Mouse (Mus musculus) E14TG2a.4 (cell line): ENCODE measurements around the gene Tgm2.

Experiments
- H3K27me3 ChIP-seq: 2 replicates; pipeline ENCODE4 v1.6.1; 2014; ENCODE audit warnings: low read length, control low read depth; ENCODE audit not compliant: insufficient read depth
- H3K36me3 ChIP-seq: 2 replicates; pipeline ENCODE4 v1.6.1; 2014; ENCODE audit warnings: low read length, control low read depth; ENCODE audit not compliant: insufficient read depth
- H3K4me1 ChIP-seq: replicated peaks from 2 replicates; pipeline ENCODE4 v1.6.1; 2014; ENCODE audit warnings: low read depth, low read length, control low read depth
- H3K4me3 ChIP-seq: replicated peaks from 2 replicates; pipeline ENCODE4 v1.5.1; 2014; ENCODE audit warnings: mild to moderate bottlenecking, low read length
- H3K9me3 ChIP-seq: 2 replicates; pipeline ENCODE4 v1.6.1; 2014; ENCODE audit warnings: low read length, control low read depth
- CTCF ChIP-seq: conservative IDR thresholded peaks from 2 replicates; pipeline ENCODE4 v1.5.1; 2014; ENCODE audit warnings: low read length
- NANOG ChIP-seq: IDR thresholded peaks from 2 replicates; pipeline ENCODE4 v1.6.1; 2014; ENCODE audit warnings: borderline replicate concordance, low read length, mixed read lengths
- POU5F1 ChIP-seq: IDR thresholded peaks from 2 replicates; pipeline ENCODE4 v1.6.1; 2014; ENCODE audit warnings: low read length, borderline replicate concordance

Gene Tgm2

DNA sequence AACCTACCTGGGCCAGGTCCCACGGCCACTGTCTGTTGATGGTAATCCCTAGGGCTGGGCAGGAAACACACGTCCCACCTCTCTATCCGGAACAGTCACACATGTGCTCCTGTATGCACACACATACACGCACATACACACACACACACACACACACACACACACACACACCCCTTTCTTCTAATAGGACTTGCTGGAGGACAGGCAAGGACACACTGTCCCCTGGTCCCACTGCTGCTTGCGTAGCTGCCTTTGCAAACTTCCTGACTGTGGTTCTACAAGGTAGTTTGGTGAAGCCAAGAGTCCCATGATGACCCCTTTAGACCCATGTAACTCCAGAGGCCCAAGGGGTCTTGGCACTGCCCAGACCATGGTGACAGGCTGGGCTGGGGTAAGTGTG is 5.6 kb downstream of the Tgm2 start:
- H3K9me3 ChIP-seq, result peaks cover 4% of the 10 kb centered on the region; the same call in 1 of the 2 replicates
- H3K36me3 ChIP-seq, result no peaks in the 10 kb centered on the region
- TF ChIP-seq CTCF, result no peak
- no peak for TF ChIP-seq POU5F1
- no peak for TF ChIP-seq NANOG
- no peak overlapping the region for H3K4me3 ChIP-seq
- H3K27me3 ChIP-seq, result peaks cover 27% of the 10 kb centered on the region
- H3K4me1 ChIP-seq, result peaks cover 15% of the 10 kb centered on the region

DNA sequence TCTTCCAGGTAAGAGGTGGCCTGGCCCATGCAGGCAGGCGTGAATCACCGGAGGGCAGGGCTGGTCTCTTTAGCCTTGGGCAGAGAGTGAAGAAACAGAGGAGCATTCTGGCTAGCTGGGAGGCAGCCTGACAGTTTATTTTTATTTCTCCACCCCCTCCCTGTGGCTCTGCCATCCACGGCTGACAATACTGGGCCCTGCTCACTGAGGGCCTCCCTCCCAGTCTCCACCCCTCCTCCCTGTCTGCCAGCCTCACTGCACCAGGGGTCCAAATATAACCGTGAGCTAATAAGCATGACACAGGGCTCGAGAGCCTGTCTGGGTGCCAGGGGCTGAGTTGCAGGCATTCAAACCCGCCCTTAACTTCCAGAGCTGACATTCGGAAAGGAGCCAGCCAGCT is 6.6 kb downstream of the Tgm2 start:
- H3K9me3 ChIP-seq, result peaks cover 4% of the 10 kb centered on the region; the same call in 1 of the 2 replicates
- H3K4me3 ChIP-seq, result no peak overlapping the region
- peaks cover 6% of the 10 kb centered on the region; the same call in 1 of the 2 replicates for H3K4me1 ChIP-seq
- no peak for TF ChIP-seq POU5F1
- no peak for TF ChIP-seq NANOG
- no peak for TF ChIP-seq CTCF
- H3K27me3 ChIP-seq, result peaks cover 19% of the 10 kb centered on the region
- no peaks in the 10 kb centered on the region for H3K36me3 ChIP-seq

GRCm38 (mm10) chr2:158138778-158139177 is 7.5 kb downstream of the Tgm2 start:
- Histone ChIP-seq H3K27me3 (peaks cover 11% of the 10 kb centered on the region), H3K36me3 (no peaks in the 10 kb centered on the region), H3K4me3 (no peak overlapping the region), H3K4me1 (peaks cover 5% of the 10 kb centered on the region; the same call in 1 of the 2 replicates), H3K9me3 (peaks cover 4% of the 10 kb centered on the region; the same call in 1 of the 2 replicates)
- TF ChIP-seq CTCF, result no peak
- no peak for TF ChIP-seq POU5F1
- no peak for TF ChIP-seq NANOG

DNA sequence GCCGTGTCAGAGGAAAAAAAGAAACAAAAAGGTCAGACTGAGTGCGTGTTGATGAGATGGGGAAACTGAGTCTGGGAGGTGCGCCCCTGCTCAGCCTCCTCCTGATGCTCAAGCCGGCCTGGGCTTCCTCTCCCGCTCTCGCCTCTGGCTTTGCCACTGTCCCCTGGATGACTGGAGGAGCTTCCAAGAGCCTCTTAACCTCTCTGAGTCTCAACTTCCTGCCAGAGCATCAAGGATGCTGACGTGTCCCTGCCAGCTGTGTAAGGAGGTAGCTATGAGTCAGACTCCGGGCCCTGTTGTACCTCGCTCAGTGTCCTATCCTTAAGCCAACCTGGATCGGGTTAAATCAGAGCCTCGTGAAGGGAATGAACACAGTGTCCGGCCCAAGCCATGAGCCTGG is 8.5 kb downstream of the Tgm2 start:
- no peak for TF ChIP-seq CTCF
- TF ChIP-seq POU5F1, result no peak
- TF ChIP-seq NANOG, result no peak
- Histone ChIP-seq H3K9me3 (peaks cover 4% of the 10 kb centered on the region; the same call in 1 of the 2 replicates), H3K27me3 (peaks cover 4% of the 10 kb centered on the region; the same call in 1 of the 2 replicates), H3K4me1 (peaks cover 5% of the 10 kb centered on the region; the same call in 1 of the 2 replicates), H3K4me3 (no peak overlapping the region), H3K36me3 (no peaks in the 10 kb centered on the region)

DNA sequence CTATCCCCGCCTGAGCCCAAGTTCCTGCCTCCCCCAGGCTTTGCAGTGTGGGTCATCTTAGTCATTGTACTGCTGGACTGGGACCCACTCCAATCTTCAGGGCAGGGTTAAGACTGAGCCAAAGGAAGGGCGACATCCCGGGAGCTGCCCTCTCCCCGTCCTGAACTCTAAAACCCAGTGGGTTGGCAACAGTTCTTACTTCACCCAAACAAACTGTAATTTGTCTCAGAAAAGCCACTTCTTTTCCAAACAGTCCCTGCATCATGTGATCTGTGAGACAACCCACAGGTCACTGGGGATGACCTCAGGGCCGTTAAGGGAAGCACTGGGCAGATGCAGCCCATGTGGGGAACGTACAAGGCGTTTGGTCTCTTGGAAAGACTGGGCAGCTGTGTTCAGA is 10.0 kb downstream of the Tgm2 start:
- no peak for TF ChIP-seq POU5F1
- no peak for TF ChIP-seq CTCF
- no peak for TF ChIP-seq NANOG
- Histone ChIP-seq H3K4me1 (peaks cover 5% of the 10 kb centered on the region; the same call in 1 of the 2 replicates), H3K9me3 (peaks cover 4% of the 10 kb centered on the region; the same call in 1 of the 2 replicates), H3K4me3 (no peak overlapping the region), H3K36me3 (no peaks in the 10 kb centered on the region), H3K27me3 (0 out of 2 replicates have a peak, but pooled peaks cover 3% of the 10 kb centered on the region)

GRCm38 (mm10) chr2:158133050-158133449 is 13.2 kb downstream of the Tgm2 start:
- Histone ChIP-seq H3K27me3 (0 out of 2 replicates have a peak, but pooled peaks cover 3% of the 10 kb centered on the region), H3K4me3 (no peak overlapping the region), H3K9me3 (no peaks in the 10 kb centered on the region), H3K36me3 (no peaks in the 10 kb centered on the region), H3K4me1 (peaks cover 15% of the 10 kb centered on the region; the same call in 1 of the 2 replicates)
- TF ChIP-seq POU5F1, result no peak
- no peak for TF ChIP-seq NANOG
- no peak for TF ChIP-seq CTCF

GRCm38 (mm10) chr2:158132320-158132719 is 13.9 kb downstream of the Tgm2 start:
- Histone ChIP-seq H3K36me3 (no peaks in the 10 kb centered on the region), H3K27me3 (0 out of 2 replicates have a peak, but pooled peaks cover 3% of the 10 kb centered on the region), H3K4me1 (peaks cover 15% of the 10 kb centered on the region; the same call in 1 of the 2 replicates), H3K4me3 (no peak overlapping the region), H3K9me3 (no peaks in the 10 kb centered on the region)
- TF ChIP-seq POU5F1 (no peak), NANOG (no peak), CTCF (no peak)

GRCm38 (mm10) chr2:158131197-158131835 is 14.9 kb downstream of the Tgm2 start:
- Histone ChIP-seq H3K36me3 (no peaks in the 10 kb centered on the region), H3K27me3 (0 out of 2 replicates have a peak, but pooled peaks cover 3% of the 10 kb centered on the region), H3K9me3 (no peaks in the 10 kb centered on the region), H3K4me1 (peaks cover 15% of the 10 kb centered on the region; the same call in 1 of the 2 replicates), H3K4me3 (no peak overlapping the region)
- no peak for TF ChIP-seq POU5F1
- TF ChIP-seq CTCF, result no peak
- no peak for TF ChIP-seq NANOG
